Mouse (Mus musculus) cerebral cortex, adult 2 months (tissue): ENCODE data around the gene Mrps11.

Experiments
- WGBS: fragments of 180-500 bp; shearing (Covaris S2); methylation state at CpG from one replicate; pipeline ENCODE4 v1.1.7; 2018; 5-methylcytosine and 5-hydroxymethylcytosine counted together

Mrps11 gene

DNA sequence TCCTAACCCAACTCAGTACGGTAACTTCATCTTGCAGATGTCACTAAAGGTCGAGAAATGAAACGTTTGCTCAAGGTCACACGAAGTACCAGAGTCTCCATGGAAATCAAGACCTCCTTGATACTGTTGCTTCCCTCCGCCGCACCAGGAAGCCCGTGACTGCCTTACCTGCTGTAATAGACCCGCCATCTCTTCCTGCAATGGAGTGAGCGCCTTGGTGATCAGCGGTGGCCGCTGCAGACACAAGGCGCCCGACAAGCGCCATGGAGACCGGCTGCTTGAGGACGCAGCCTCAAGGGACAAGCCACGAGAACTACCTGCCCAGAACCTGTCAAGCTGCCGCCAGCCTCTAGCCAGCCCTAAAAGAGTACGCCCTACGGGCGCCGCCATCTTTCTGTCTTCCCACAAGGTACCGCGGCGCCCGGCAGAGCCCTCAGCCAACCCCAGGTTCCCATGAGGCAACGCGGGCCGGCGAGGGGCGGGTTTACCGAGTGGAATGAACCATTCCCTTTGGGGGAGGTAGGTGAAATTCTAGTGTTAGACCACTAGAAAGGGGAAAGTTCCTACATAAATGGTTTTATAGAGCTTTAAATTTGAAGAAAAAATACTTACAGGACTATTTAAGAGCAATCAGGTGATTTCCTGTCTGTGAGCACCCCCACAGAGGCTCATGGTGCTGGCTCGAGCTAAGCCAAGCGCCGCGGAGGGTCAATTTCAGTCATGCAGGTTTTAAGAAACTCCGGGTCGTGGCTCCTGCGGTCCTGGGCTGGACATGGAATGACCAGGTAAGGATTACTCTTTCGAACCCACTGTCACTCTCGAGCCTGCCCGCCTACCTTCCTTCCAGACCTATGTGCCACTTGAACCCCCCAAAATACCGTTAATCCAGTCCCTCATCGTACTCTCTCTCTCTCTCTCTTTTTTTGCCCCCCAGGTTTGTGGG is at the start of gene Mrps11, which contains the start of gene Mrpl46:
Gene Mrps11, plus strand, starts transcription at position 481 of the 943 bp plus-strand sequence.
Gene Mrpl46, minus strand, starts transcription at position 893 of the 943 bp plus-strand sequence.
- under 1% methylated on average over 44 of the region's 44 CpGs for WGBS

DNA sequence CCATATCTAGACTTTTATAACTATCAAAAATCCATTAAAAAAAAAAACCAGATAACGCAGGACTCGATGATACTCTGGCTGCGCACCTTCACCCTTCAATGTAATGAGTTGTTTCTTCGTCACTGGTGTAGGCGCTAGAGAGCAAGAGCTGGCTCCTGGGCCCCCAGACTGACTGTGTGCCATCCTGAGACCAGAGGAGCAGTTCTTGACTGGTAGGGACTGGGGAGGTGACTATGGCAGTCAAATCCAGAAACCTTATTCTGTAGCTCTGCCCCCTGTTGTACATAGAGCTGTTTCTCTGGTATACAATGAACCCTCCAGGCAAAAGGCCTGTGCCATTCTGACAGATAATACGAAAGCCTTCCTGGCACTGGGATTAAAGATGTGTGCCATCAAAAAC is 45.7 kb upstream of the Mrps11 start:
- 97% methylated on average over 6 of the region's 6 CpGs for WGBS

DNA sequence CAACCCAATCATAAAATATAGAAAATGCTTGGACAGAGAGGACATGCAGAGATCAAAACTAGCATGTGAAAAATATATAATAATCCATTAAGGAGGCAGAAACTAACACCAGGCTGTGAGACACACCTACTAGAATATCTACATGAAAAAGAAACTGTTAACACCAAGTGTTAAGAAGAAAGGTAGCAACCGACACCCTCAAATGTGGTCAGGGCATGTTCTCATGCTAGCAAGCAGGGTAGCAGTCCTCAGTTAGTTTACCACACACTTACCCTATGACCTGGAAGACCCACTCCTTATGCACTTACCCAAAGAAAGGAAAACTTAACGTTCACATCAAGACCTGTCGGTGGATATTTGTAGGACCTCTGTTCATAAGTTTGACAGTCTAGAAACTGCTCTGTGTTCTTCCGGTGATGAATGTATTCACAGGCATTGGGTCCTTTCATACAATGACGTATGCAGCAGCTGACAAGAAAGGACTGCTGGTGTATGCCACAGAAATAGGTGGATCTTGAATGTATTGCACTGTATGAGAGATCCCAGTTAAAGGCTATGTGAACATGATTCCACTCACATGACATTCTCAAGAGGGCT is 45.2 kb upstream of the Mrps11 start, which contains the start of gene Ntrk3:
Gene Ntrk3, minus strand, starts transcription at position 399 of the 597 bp plus-strand sequence.
- WGBS: 90% methylated on average over 5 of the region's 5 CpGs

DNA sequence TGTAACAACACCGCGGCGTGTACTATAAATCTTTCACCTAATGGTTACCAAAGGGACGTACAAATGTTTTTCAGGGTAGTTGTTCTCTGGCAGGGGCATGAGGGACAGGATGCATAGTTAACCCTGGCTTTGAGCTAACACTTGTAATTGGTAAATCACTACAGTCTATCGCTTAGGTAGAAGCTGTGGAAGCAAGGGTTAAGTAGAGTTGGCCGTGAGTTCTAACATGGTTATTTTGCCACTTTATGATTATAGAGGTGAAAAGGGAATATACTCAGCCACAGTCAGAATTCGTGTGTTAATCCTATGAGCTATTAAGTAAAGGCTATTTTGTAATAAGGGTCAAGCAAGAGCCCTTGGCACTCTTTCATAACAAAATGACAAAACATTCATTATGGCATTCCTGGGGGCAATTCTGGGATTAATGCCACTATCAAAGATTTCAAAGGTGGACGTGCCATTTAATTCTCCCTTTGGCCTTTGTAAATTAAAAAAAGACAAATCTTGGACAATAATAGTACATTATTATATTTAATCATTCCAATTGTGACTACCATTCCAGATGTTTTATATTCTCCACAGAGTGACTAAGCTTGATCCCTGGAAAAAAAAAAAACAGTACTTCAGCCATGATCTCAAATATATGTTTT is 43.4 kb upstream of the Mrps11 start:
- WGBS: 89% methylated on average over 8 of the region's 8 CpGs

DNA sequence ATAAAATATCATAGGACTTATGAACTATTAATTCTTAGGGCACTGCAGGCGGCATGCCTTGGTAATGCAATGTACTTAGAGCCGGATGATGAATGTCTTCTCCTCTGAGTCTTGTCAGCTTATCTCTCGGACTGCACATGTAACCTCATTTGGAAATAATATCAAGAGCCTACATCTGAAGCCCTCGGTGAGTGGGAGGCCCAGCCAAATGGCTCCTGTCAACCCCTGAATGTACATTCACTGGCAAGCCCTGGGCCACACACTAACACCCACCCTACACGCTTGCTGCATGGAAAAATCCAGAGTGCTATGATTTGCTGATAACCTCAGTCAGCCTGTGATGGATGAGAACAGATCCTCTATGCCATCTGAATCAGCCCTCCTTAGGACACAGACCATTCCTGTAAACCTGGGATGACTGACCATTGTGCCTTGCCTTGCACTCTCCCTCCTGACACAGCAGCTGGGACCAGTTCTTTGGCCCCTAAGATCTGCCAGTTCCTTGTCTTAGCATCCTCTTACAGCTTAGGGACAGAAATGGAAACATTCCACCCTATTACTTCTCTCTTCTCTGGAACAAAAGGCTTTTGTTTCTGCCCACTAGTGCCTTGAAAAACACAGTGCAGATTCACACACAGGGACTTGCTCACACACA is 39.1 kb upstream of the Mrps11 start:
- 85% methylated on average over 5 of the region's 5 CpGs for WGBS

DNA sequence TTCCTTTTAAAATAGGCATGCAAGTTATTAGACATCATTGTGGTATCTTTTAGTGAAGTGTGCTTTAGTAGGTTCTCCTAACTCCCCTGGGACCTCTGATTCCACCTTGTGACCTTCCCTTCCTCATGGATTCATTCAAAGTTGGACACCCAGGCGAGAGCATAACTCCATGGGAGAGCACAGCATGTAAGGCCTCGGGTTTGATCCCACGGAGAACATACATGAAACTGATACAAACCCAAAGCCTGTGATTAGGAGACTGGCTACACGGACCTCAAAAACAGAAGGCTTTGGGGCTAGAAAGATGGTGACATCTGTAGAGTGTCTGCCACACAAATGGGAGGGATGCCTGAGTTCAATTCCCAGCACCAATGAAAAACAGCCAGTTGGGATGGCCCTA is 30.0 kb upstream of the Mrps11 start:
- WGBS: 93% methylated on average over 4 of the region's 4 CpGs

DNA sequence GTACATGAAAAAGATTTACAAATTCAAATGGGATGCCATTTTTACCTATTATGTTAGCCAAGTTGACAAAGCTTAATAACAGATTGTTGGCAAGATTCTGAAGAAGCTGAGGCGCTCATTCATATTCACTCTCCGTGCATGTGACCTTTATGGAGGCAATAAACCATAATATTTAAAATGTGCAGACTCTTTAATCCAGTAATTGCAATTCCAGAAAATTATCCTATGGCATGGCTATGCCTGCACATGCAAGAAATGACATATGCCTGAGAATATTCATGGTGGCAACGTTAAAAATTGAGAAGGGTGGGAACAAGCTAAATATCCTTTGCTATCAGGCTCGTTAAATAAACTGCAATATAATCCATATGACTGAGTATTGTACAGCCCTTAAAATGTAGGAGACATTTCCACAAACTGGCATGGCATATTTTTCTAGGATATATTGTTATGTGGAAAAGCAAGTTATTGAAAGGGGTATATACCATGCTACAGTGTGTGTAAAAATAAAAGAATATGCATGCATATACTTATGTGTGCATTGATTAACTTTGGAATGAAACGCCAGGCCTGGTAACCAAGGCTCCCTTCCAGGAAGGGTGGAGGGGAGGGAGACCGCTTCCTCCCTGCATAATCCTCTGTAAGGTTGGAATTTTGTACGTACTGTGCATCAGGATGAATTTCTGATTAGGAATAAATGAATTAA is 29.0 kb upstream of the Mrps11 start:
- 61% methylated on average over 7 of the region's 7 CpGs for WGBS

DNA sequence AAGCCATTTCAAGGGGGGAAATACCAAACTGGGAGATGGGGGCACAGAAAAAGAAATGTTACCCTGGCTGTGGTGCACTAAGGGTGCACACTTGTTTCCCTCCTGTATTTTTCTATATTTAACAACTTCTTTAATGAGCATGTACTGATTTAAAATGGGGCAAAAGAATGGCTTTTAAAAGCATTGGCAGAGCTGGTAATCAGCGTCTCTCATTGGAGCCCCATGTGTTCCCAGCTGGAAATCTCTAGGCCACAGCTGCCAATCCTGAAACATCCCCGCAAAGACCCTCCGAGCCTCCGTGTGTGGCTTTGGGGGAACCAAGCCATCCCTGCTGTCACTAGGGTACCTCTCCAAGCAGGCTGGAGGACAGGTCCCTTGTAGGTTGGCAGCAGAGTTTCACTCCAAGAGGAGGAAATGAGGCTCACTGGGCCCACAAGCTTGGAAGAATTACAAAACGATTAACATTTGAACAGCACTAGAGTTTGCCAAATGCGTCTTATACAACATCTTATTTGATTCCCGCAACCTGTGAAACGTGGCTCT is 28.4 kb upstream of the Mrps11 start:
- 40% methylated on average over 8 of the region's 8 CpGs for WGBS

DNA sequence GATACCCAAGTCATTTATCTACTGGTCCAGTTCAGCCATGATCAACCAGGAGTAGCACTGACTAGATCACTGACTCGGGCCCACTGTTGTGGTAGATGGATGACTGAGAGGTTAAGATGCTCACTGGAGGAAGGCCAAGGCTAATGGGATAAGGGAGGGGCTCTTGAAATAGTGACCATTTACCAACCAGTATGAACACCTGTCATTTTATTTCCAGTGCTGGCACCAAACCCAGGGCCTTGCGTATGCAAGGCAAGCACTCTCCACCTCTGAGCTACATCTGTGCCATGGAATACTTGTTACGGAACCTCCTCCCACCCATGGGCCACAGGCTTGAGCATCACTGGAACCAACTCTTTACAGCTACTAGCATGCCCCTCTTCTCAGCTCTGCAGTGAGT is 19.1 kb upstream of the Mrps11 start:
- WGBS: 89% methylated on average over 3 of the region's 3 CpGs

DNA sequence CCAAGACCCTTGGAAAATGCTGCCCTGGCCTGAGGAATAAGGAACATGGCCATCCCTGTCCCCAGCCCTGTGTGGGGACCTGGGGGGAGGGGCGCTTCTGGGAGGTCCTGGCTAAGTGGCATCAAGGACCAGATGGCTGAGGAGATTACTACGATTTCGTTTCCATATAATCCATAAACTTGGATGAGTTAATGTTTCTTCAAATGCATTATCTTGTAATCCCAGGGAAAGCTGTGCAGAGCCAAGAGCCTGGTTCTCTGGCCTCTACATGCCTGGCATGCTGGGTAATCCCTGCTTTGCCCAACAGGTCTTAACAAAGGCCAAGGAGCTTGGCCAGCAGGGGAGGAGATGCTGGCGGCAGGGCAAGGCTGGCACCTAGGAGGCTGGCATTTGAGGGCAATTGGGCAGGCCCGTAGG is 17.7 kb upstream of the Mrps11 start:
- WGBS: 68% methylated on average over 5 of the region's 5 CpGs

DNA sequence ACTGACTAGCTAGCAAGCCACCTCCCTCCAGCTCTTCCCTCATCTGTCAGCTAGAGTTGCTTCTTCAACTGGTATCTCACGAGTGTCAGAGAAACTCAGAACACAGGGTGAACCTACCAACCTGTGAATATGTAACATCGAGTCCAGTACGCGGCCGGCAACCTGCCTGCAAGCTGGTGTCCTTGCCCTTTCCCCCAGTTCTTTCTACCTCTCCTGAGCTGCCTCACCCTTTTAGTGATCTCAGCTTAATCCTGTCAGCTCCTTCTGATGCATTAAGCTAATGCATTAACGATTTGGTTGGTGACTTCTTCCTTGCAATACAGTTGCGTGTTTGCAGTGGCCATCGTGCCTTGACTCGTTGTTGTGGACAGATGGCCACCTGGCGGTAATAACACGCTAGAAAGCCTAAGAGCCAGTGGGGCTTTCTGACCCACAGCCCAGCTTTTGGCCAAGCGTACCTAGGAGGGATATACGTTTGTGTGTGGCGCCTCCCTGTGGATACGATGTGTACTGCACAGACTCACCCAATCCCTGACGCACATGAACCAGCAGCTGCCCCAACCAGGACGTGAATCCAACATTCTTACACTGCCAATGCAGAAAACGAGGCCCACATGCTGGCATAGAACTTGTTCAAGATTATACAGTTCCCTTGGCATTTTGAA is 16.8 kb upstream of the Mrps11 start:
- 17% methylated on average over 18 of the region's 18 CpGs for WGBS

DNA sequence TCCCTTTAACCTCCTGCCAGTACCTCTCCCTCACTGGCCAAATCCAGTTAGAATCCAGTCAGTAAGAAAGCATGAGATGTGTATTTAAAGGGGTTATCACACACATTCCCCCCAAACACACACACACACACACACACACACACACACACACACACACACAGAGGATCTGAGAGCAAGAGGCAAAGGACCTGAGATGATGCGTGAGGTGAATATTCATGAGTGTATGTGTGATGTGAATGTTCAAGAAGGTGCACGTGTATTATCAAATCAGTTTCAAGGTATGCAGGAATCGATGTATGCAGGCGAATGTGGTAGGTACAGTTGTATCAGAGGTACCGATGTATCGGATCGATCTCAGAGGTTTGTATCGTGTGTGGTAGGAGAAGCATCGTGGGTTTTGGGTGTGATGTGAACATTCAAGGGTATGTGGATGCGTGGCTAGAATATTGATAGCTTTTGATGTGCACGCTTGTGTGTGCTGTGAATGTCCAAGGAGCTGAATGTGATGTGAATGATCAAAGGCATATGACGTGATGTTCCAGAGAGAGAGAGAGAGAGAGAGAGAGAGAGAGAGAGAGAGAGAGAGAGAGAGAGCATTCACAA is 14.9 kb upstream of the Mrps11 start:
- 84% methylated on average over 12 of the region's 12 CpGs for WGBS

DNA sequence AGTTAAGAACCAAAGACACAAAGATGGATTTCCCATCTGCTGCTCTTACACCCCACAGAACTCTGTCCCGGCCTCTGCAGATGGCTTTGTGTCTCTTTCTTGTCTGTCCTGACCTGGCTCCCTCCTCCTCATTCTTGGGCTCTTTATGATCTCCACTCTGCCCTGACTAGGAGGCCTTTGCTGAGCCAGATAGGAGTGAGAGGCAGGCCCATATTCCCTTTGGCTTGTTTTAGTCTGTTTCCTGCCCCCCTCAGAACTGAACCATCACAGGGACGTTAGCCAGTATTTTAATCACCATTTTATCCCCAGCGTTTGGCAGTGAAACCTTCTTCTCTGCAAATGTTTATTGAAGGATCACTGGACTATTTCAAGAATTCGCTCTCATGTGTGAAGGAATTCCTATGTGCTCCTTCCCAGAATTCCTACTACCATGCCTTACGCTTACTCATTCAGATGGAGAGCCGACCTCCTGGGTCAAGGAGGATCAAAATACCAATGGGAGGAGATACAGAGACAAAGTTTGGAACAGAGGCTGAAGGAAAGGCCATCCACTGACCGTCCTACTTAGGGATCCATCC is 13.8 kb upstream of the Mrps11 start:
- 53% methylated on average over 7 of the region's 7 CpGs for WGBS

DNA sequence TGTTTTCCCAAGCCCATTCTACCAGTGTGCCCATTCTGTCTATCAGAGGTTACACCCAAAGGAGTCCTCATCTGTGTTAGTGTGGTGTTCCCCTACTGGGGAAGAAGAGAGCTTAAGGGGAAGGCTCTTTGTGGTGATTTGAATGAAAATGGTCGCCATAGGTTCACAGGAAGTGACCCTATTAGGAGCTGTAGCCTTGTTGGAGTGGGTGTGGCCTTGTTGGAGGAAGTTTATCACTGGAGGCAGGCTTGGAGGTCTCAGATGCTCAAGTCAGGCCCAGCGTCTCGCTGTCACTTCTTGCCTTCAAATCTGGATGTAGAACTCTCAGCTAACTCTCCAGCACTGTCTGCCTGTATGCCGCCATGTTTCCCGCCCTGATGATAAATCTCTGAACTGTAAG is 12.0 kb upstream of the Mrps11 start:
- 90% methylated on average over 5 of the region's 5 CpGs for WGBS

DNA sequence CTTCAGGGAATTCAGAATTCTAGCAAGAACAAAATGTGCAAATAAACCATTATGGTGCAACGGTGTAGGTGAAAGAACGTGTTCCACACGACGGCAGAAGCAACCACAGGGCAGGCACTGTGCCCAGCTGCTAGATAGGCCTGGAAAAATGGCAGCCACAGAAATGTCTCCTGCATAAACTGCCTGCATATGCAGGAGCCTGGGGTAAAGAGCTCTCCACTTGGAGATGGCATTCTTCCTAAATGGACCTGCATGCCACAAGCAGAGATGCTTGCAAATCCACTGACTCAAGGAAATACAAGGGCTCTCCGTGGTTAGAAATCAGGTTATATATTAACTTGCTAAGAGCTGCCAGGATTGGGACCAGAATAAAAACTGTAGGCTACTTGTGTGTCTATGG is 4.2 kb upstream of the Mrps11 start:
- WGBS: 80% methylated on average over 5 of the region's 5 CpGs

DNA sequence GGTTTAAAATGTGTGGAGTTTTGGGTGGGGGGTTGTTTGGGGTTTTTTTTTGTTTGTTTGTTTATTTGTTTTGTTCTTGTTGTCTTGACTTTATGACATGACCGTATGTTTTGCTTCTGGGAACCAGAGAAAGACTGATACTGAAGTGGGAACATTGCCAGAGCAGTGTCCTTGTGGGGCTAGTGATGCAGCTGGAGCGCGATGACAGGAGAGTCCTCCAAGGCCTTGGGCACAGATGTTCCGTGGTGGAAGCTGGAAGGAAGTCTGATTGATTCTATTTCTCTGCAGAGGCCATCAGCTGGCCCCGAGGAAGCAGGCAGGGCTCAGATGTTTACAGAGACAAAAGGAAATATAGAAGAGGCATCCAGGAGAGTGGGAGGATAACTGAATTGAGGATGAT is 3.0 kb downstream of the Mrps11 start:
- 57% methylated on average over 5 of the region's 5 CpGs for WGBS

DNA sequence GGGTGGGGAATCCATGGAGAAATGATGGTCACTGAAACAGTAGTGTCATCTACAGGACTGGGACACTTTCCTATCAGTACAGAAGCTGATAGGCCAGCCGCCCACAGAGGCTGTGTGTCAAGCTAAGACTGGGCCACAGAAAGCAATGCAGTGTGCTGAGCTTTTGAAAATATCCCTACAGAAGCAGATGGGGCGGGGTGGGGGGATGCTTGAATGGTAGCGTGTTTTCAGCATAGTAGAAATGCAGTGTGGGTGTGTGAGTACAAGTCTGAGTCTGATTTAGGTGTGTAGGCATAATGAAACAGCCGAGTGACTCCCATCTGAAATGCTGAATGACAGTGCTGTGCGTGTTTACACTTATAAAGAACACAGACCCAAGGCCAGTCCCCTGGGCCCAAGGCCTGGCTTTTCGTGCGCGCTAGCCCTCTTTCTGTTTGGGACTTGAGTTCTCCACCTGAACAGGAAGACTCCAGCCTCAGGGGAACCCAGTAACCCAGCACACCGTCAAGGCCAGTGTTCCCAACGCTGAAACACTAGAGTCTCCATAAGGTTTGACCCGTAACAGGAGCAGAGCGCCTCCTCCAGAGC is 5.0 kb downstream of the Mrps11 start:
- 74% methylated on average over 12 of the region's 12 CpGs for WGBS

DNA sequence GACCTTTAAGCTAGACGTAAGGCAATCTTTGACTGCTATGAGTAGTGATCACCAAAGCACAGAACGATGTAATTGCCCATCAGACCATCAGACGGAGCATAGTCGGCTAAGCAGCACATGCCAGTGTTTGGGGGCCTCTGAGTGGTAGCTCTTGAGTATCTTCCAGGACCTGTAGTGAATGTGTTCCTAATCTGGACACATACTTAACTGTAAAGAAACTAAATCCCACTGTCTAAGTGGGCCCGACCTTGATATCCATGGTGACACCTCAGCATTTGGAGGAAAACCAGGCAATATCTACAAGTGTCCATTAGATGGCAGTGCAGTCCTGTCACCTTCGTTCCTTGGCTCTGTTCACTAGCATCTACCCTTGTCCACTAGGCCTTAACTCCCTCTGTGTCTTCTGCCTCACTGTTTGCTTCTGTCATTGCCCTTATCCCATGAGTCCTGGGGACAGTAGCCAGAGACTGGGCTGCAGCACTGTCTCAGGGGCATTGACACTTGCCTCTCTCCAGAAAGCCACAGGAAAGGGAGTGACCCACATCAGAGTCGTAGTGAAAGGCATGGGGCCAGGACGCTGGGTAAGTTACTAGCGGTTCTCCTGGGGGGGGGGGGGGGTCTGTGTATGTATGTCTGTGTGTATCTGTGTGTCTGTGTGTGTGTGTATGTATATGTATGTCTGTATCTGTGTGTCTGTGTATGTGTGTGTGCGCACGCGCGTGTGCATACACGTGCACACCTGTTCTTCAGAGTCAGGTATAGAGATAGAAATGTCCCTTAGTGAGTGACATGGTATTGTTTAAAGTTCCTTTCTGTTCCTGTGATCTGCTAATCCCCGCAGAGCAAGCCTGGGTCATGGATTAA is 8.7 kb downstream of the Mrps11 start:
- WGBS: 75% methylated on average over 15 of the region's 15 CpGs
